Mouse (Mus musculus) right cerebral cortex, adult 18-20 months (tissue): ENCODE measurements at regions not wholly inside any gene's neighbourhood (a gene's known extent, or its start where the extent isn't known, plus 50 kb on each side); places are given as distances from the start of the nearest gene placed in this dataset.

Experiments used
- DNase-seq: peaks from one replicate; pipeline ENCODE4 v3.0.0; 2022; ENCODE audit warnings: mixed read lengths

- DNase-seq, result no peak
Observed at GRCm38 (mm10) chr15:56420681-56421080, 1056.7 kb downstream of the Slc22a22 start.

- no peak for DNase-seq
Observed at GRCm38 (mm10) chr15:56391982-56392381, 1085.4 kb downstream of the Slc22a22 start.

GRCm38 (mm10) chr15:56378511-56378910 lies 1098.9 kb downstream of the Slc22a22 start:
- no peak for DNase-seq

GRCm38 (mm10) chr15:56350903-56351302 lies 1126.5 kb downstream of the Slc22a22 start:
- no peak for DNase-seq

- no peak for DNase-seq
Observed at GRCm38 (mm10) chr15:56346111-56346510, 1131.3 kb downstream of the Slc22a22 start.

DNA sequence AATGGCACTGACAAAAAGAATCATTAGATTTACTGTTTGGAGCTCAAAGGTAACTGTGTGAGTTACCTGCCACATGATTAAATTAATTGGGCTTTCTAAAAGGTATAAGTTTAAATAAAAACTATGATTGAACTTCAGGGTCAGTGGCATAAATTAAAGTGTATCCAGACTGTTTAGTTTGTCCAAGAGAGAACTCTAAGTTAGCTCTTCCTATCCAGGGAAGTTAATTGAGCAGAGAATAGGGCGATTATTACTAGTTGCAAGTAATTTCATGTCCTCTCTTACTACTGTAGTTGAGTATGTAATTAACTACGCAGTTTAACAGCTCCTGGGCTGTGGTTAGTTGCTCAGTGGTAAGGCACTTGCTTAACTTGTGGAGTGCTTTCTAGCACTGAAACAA lies 1132.5 kb downstream of the Slc22a22 start:
- DNase-seq, result no peak

- no peak for DNase-seq
Observed at GRCm38 (mm10) chr15:56344304-56344932, 1133.0 kb downstream of the Slc22a22 start.

DNA sequence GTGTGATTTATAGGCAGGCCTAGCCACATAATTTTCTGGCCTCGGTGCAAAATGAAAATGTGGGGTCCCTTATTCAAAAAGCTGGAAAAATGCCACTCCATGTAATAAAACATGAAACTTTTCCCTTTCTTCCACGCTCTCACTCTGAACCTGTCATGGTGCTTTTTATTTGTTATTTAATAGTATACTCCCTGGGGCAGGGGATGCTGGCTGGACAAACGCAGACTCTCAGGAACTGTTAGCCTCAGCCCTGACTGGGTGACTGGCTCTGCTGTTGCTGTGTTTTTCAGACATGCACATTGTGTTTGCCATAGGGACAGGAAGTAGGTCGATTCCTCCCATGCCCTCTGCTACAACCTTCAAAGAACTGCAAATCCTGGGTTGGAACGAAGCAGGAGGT lies 1139.5 kb downstream of the Slc22a22 start:
- no peak for DNase-seq

- peak; percentile 70 for DNase-seq
Observed at GRCm38 (mm10) chr15:56336449-56336848, 1141.0 kb downstream of the Slc22a22 start.

DNA sequence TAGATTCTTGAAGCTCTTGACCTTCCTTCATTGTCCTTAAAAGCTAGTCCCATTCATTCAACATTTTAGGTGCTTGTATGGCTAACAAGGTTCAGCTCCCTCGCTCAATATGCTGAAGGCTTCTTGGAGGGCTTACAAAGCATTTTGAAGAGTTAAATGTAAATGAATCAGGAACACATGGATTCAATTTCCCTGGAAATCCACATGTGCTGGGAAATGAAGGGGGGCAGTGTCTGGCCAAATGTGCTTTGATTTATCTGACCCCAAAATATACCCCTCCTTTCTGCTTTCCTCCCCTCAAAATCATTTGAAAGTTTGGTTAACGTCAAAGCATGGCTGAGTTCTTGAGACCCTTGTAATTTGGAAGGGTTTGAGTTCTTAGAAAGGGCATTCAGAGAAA lies 1142.4 kb downstream of the Slc22a22 start:
- DNase-seq, result no peak

GRCm38 (mm10) chr15:56320501-56320900 lies 1156.9 kb downstream of the Slc22a22 start:
- DNase-seq, result no peak

DNA sequence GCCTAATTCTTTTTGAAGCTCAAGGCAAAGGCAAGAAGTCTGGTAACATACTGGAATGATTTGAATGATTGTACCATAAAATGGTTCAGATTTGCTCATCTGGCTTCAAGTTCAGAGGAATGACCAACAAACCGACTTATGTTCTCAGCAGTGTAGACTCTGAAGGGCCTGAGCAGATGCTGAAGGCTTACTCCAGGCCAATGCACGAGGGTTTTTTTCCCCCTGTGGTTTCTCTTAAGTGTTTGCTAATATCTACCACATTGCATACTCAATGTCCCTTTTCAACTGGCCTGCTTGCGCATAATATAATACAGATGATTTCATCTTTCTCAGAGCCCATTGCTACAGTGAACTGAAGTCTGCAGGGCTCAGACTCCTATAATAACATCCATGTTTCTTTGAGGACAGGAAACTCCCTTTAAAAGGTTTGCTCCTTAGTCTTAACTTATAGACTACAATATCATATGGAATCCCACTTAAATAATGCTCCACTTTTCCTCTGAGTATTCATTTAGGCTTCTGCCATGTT lies 1182.5 kb downstream of the Slc22a22 start:
- no peak for DNase-seq

GRCm38 (mm10) chr15:56278622-56279301 lies 1198.7 kb downstream of the Slc22a22 start:
- DNase-seq, result no peak

DNA sequence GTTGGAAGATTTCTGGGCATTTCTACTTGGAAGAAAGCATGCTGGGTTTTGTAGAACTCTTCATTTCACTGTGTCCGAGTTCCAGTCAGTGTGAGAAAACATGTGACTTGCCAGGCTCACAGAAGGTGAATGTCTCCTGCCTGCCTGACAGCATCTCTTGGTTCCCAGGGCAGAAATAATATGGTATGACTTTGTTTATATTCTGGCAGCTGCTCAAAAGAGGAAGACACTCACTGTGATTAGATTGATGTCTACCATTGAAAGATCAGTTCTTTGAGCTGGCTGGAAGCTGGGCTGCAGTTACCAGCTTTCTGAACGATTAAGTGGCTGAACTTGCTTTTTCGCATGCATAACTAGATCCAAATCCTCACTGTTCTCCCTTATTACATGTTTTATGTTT lies 1199.4 kb downstream of the Slc22a22 start:
- DNase-seq, result no peak

GRCm38 (mm10) chr15:56248731-56249130 lies 1228.7 kb downstream of the Slc22a22 start:
- DNase-seq, result no peak

DNA sequence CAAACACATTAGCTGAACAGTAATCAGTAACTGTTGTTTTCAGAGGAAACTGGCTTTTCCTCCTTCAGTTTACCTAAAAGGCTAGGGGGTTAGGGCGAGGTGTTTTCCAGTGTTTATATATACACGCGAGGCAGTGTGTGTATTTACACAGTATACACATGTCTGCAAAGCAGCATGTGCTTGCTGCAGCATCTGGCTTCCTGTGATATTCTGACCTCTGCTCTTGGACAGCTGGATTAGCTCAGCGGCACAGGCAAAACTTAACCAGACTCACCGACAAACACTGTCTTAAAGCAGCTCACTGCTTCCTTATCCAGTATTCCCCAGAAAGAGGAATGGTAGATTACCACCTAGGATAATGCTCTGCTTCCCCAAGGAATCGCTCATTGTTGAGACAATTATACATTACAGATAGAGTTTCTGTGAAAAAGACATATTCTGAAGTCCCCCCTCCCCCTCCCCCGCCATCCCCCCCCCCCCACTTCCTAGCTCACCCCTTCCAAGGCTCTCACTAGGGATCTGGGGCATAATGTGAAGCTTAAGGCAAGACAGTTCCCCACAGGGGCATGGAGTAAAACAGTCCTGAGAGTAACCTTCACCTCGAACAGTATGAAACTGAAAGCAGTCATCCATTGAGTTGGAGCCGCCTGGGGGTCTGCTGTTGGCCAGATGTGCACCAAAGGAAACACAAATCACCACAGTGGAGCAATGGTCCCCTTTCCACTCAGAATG lies 1233.3 kb downstream of the Slc22a22 start:
- DNase-seq, result no peak

DNA sequence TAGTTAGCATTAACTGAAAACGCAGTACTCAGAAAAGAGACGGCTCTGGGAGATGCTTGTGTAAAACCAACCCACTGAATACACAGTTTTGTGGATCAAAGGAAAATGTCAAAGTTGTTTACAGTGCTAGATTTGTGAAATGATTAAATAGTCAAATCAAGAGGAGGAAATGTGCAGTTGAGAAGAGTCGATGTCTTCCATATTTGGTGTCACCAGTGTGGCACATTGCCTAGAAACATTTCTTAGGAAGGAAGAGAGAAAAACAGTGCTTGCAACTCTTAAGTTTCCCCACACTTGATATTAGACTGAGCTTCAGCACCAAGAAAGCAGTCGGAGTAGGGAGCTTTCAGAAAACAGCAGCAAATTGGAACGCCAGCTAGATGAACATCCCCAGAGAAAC lies 1274.9 kb downstream of the Slc22a22 start:
- no peak for DNase-seq

GRCm38 (mm10) chr15:56199336-56199735 lies 1278.1 kb downstream of the Slc22a22 start:
- no peak for DNase-seq

DNA sequence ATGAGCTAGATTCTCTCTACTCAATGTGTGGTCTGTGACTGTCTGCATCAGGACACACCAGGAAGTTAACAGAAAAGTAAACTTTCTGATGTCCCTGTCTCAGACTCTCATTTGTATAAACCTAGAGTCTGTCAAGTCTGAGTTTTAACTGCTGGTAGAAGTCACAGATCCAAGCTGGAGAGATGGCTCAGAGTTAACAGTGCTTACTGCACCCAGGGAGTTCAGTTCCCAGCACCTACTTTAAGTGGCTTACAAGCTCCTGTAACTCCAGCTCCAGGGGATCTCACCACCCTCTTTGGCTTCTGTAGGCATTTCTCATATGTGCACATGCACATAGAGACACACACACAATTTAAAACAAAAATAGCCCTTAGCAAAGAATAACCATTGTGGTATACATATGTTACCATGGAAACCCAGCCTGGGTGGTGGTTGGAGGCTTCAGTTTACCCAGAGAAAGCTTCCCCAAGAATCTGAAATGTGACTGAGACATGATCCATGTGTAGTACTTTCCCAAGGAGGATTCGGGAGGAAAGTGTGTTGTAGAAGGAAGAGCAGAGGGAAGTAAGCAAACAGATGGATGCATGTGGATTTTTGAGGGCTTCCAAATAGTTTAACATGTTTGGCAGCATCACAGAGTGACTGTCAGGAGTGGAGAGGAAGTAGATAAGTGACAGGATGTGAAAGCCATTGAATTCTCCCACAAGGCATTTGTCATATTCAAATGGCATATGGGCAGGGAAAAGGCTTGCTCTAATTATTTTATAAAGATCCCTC lies 1279.8 kb downstream of the Slc22a22 start:
- DNase-seq, result no peak

- DNase-seq, result no peak
Observed at GRCm38 (mm10) chr15:56166236-56166635, 1311.2 kb downstream of the Slc22a22 start.

GRCm38 (mm10) chr15:56158726-56159125 lies 1318.7 kb downstream of the Slc22a22 start:
- no peak for DNase-seq

DNA sequence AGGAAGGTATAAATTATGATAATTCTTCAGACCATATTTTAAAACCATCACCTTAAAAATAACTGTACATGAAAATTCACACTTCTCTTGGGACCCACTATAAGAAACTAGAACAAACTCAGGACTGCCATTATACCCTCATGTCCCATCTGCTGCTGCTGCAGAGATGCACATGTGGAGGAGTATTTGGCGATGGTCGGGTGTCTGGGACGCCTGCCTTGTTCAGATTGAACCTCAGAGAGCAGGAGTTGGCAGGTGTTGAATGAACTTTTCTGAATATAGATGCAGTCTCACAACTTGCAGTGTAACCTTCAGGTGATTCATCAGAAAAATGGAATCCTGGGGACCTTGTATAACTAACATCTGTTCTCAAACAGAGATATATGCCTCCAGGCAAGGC lies 1338.0 kb downstream of the Slc22a22 start:
- DNase-seq, result peak; percentile 8

DNA sequence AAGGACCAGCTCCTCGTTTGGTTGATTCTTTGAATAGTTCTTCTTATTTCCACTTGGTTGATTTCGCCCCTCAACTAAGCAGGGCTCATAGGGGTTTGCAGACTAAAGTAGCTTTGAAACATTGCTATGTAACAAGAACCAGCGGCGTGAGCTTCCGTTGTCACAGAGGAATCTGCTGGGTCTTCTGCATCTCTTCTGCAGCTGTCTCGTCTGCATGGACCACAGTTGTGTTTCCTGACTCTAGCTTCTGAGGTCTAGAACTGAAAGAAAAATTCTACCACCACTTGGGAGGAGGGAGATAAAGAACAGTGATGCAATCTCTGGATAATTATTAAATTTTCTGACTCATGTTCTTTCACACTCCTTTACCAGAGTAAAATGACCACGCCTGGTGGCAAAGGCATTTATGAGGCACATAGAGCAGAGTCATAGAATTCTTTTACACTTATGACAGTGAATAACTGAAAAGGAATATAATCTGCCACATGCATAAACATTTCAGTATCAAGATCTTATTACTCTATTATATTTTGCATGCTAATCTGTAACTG lies 1340.9 kb downstream of the Slc22a22 start:
- no peak for DNase-seq
